Mouse (Mus musculus) heart, postnatal 0 days (tissue): ENCODE data around the gene Fez1.

Source experiments
- CTCF ChIP-seq: IDR thresholded peaks from 2 replicates; pipeline ENCODE4 v1.5.1; 2016; ENCODE audit warnings: antibody characterized with exemption, control low read depth, low read depth
- EP300 ChIP-seq: IDR thresholded peaks from 2 replicates; pipeline ENCODE4 v1.6.1; 2016; ENCODE audit warnings: antibody characterized with exemption, low read depth

- TF ChIP-seq CTCF (no peak), EP300 (no peak)
Measured at GRCm38 (mm10) chr9:36833914-36834313, 12.2 kb downstream of the Fez1 start.
